In genomic region chr9:60895486-60896110, GRCm38 (mm10) we compare ENCODE assay signal across 9 mouse cellular contexts.
DNase-seq lines count a peak whose midpoint lies in the region; ATAC-seq and TF ChIP-seq lines count a peak whose summit lies in the region.
"Had no signal": no experiment of that assay in that cellular context is flagged by ENCODE, and none has a peak within 500 bp of the region (broad histone marks: within the 10 kb centered on the region; RNA-seq: fewer than 3 reads in every experiment).

No protein-coding gene starts in this region.

- no peak overlapping the region for H3K4me2 ChIP-seq in lung, embryonic 14.5 days

- no peaks in the 10 kb centered on the region for H3K79me2 ChIP-seq in MEL (ENCODE audit: control insufficient read depth, insufficient read depth, low read length, poor library complexity)

- TF ChIP-seq CTCF in MEL (IDR thresholded peaks at IDR 0.05 in 2 of 3, conservative IDR thresholded peaks at IDR 0.05 in 1 of 3; ENCODE audit: control insufficient read depth in 1 of 3, insufficient read depth in 1 of 3, low read depth in 2 of 3, low read length in 3 of 3, poor library complexity in 1 of 3, severe bottlenecking in 1 of 3), result peak; percentile 11 to 48 (median 34); a peak in 4 of 6 replicates
- TF ChIP-seq CTCF in lung, embryonic 14.5 days (IDR thresholded peaks at IDR 0.05; ENCODE audit: low read depth), result peak; percentile 94

- TF ChIP-seq EP300 in MEL (IDR thresholded peaks at IDR 0.05; ENCODE audit: low read depth in 1 of 2, low read length in 2 of 2), result no peak

- DNase-seq in 3T3-L1 (ENCODE audit: low read depth, low spot score) (peak; percentile 78), MEL (ENCODE audit: low read depth, low spot score) (peak; percentile 20)
- DNase-seq in cerebellum, postnatal 36 days, result peak; percentile 67 to 68
- DNase-seq in gastrocnemius, postnatal 10 days, result peak; percentile 53
- DNase-seq in kidney, postnatal 36 days, result peak; percentile 53 to 80
- peak; percentile 87 for DNase-seq in lung, embryonic 14.5 days
- peak; percentile 80 for DNase-seq in retina, embryonic 14.5 days (ENCODE audit: low spot score)

- peak; percentile 52 for TF ChIP-seq RAD21 in MEL (IDR thresholded peaks at IDR 0.05; ENCODE audit: low read depth, low read length)

- H3K36me3 ChIP-seq in MEL (ENCODE audit: control insufficient read depth in 1 of 2, insufficient read depth in 2 of 2, low read length in 2 of 2), result no peaks in the 10 kb centered on the region
- H3K36me3 ChIP-seq in lung, embryonic 14.5 days (ENCODE audit: insufficient read depth), result no peaks in the 10 kb centered on the region

- H3K9ac ChIP-seq in MEL (ENCODE audit: control insufficient read depth, low read depth, low read length, poor library complexity, severe bottlenecking), result no peak overlapping the region
- H3K9ac ChIP-seq in lung, embryonic 14.5 days, result no peak overlapping the region

- H3K27ac ChIP-seq in MEL (ENCODE audit: control insufficient read depth, low read depth, low read length), result no peak overlapping the region
- no peak overlapping the region for H3K27ac ChIP-seq in lung, embryonic 14.5 days (ENCODE audit: low read depth)

- no peak overlapping the region for H3K4me3 ChIP-seq in MEL (ENCODE audit: control insufficient read depth in 1 of 2, insufficient read depth in 1 of 2, low read depth in 2 of 2, low read length in 2 of 2)
- no peak overlapping the region for H3K4me3 ChIP-seq in lung, embryonic 14.5 days (ENCODE audit: low read depth, low read length)
- H3K4me3 ChIP-seq: erythroblast, embryonic 14.5 days had no signal

- H3K9me3 ChIP-seq in MEL (replicated peaks; ENCODE audit: insufficient read depth, low read length), result no peaks in the 10 kb centered on the region
- no peaks in the 10 kb centered on the region for H3K9me3 ChIP-seq in lung, embryonic 14.5 days (ENCODE audit: low read depth, low read length)

- peak; percentile 53; the same call in 1 of the 2 replicates for ATAC-seq in lung, embryonic 14.5 days (ENCODE audit: insufficient read depth)
- ATAC-seq in activated CD4-positive, CD25-positive, alpha-beta regulatory T cell, adult 4 months, result no peak

- TF ChIP-seq POLR2A in MEL (IDR thresholded peaks at IDR 0.05; ENCODE audit: control insufficient read depth in 1 of 2, insufficient read depth in 1 of 2, low read depth in 1 of 2, low read length in 2 of 2, poor library complexity in 1 of 2), result no peak

- no peaks in the 10 kb centered on the region; a peak in 1 of 4 replicates for H3K27me3 ChIP-seq in MEL (ENCODE audit: control insufficient read depth in 1 of 2, insufficient read depth in 2 of 2, low read length in 2 of 2)
- H3K27me3 ChIP-seq in lung, embryonic 14.5 days (ENCODE audit: insufficient read depth, low read length), result no peaks in the 10 kb centered on the region

- no peaks in the 10 kb centered on the region for H3K4me1 ChIP-seq in MEL (ENCODE audit: control insufficient read depth in 1 of 2, insufficient read depth in 2 of 2, low read length in 2 of 2)
- H3K4me1 ChIP-seq in lung, embryonic 14.5 days (ENCODE audit: insufficient read depth), result peaks cover 16% of the 10 kb centered on the region

- WGBS in lung, embryonic 14.5 days, result 55% methylated on average over 8 of the region's 8 CpGs

TF ChIP-seq in MEL, 35 proteins besides CTCF, POLR2A, EP300 and RAD21:
- TF ChIP-seq HCFC1 (IDR thresholded peaks at IDR 0.05; ENCODE audit: low read depth, low read length), result no peak
- TF ChIP-seq MYB (IDR thresholded peaks at IDR 0.05; ENCODE audit: low read depth, low read length), result no peak
- peak; percentile 45 for TF ChIP-seq SMC3 (IDR thresholded peaks at IDR 0.05; ENCODE audit: low read depth, low read length)
- no peak for TF ChIP-seq TAL1 (IDR thresholded peaks at IDR 0.05; ENCODE audit: low read length)
- TF ChIP-seq GATA1 (IDR thresholded peaks at IDR 0.05; ENCODE audit: low read depth, low read length), result no peak
- no peak for TF ChIP-seq ZMIZ1 (IDR thresholded peaks at IDR 0.05; ENCODE audit: low read depth, low read length)

Comparison
In these comparisons a context has a peak if more than half of its experiments do, and no peak if none do; other contexts are left out.
1. DNase-seq: peak in every context shown above with its lines; median percentile 87 in lung, embryonic 14.5 days; 80 in retina, embryonic 14.5 days; 78 in 3T3-L1; 68 in cerebellum, postnatal 36 days; 66 in kidney, postnatal 36 days; 53 in gastrocnemius, postnatal 10 days; 20 in MEL.